8 mouse cellular contexts compared by ENCODE assay signal in the genomic region with DNA sequence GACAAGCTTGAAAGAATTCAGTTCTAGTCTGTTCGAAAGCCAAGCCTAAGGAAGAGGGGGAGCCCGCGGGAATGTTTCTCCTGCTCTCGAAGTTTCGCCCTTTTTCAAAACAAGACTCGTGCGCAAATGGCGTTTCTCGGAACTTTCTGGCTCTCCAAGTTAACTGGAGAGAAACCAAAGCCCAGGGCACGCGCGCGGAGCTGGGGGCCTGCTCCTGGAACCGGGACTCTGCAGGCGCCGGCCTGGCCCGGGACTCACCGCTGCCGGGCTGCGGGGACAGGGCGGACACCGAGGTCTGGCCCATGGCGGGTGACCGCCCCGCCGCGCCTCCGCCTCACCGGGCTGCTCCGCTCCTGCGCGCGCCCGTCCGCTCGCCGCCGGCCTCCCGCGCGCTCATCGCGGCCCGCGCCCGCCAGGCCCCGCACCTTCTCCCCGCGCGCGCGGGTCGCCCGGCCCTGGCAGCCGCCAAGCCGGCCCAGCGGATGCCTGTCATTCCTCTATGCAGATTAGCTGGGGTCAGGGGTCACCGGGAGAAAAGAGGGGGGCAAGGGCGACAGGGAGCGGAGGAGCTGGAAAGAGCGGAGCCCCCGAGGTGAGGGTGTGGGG.
DNase-seq lines count a peak whose midpoint lies in the region; ATAC-seq lines count a peak whose summit lies in the region.

No protein-coding gene starts in this region.

- under 1% methylated on average over 62 of the region's 62 CpGs for WGBS in intestine, embryonic 16.5 days
- under 1% methylated on average over 27 of the region's 62 CpGs for WGBS in limb, embryonic 11.5 days
- WGBS in midbrain, embryonic 10.5 days: under 1% methylated on average over 62 of the region's 62 CpGs

- peak; percentile 28 for DNase-seq in right cerebral cortex, adult 18-20 months
- DNase-seq in right cerebral cortex, postnatal 36 days (ENCODE audit: low spot score in 2 of 2): no peak
- peak; percentile 57 for DNase-seq in embryo, embryonic 11.5 days (ENCODE audit: low read depth, low spot score)
- DNase-seq in limb, embryonic 11.5 days (ENCODE audit: low spot score): peak; percentile 88
- DNase-seq in midbrain, embryonic 10.5 days (ENCODE audit: low spot score): peak; percentile 83
- DNase-seq in spleen, postnatal 4 days (ENCODE audit: low spot score in 2 of 2): peak; percentile 19 to 67

- H3K4me2 ChIP-seq in intestine, embryonic 16.5 days (ENCODE audit: low read depth, low read length): peak overlapping the region; percentile 89
- peak overlapping the region; percentile 57 for H3K4me2 ChIP-seq in limb, embryonic 11.5 days (ENCODE audit: low read depth, severe bottlenecking)

- H3K27me3 ChIP-seq in intestine, embryonic 16.5 days (replicated peaks; ENCODE audit: control insufficient read depth, insufficient read depth, low read length): no peaks in the 10 kb centered on the region
- H3K27me3 ChIP-seq in limb, embryonic 11.5 days (ENCODE audit: control insufficient read depth, insufficient read depth, low read length): no peaks in the 10 kb centered on the region
- no peaks in the 10 kb centered on the region for H3K27me3 ChIP-seq in midbrain, embryonic 10.5 days (ENCODE audit: low read depth, poor library complexity, severe bottlenecking)

- H3K9me3 ChIP-seq in intestine, embryonic 16.5 days (ENCODE audit: control insufficient read depth, low read length): no peaks in the 10 kb centered on the region
- no peaks in the 10 kb centered on the region for H3K9me3 ChIP-seq in limb, embryonic 11.5 days (ENCODE audit: control insufficient read depth, low read length)
- no peaks in the 10 kb centered on the region for H3K9me3 ChIP-seq in midbrain, embryonic 10.5 days (replicated peaks)

- peaks cover 5% of the 10 kb centered on the region; the same call in 1 of the 2 replicates for H3K4me1 ChIP-seq in intestine, embryonic 16.5 days (ENCODE audit: control insufficient read depth, insufficient read depth, low read length)
- no peaks in the 10 kb centered on the region for H3K4me1 ChIP-seq in limb, embryonic 11.5 days (ENCODE audit: control insufficient read depth, insufficient read depth, low read length)
- peaks cover 41% of the 10 kb centered on the region for H3K4me1 ChIP-seq in midbrain, embryonic 10.5 days

- peak; percentile 69 for ATAC-seq in granulocyte monocyte progenitor cell, adult 5-6 weeks (replicated peaks; ENCODE audit: poor library complexity, severe bottlenecking)
- peak; percentile 88 for ATAC-seq in intestine, embryonic 16.5 days
- peak; percentile 84 for ATAC-seq in limb, embryonic 11.5 days (ENCODE audit: insufficient number of reproducible peaks, low FRiP score, low TSS enrichment, low read depth)

- no peaks in the 10 kb centered on the region for H3K36me3 ChIP-seq in intestine, embryonic 16.5 days (ENCODE audit: control insufficient read depth, insufficient read depth, low read length)
- no peaks in the 10 kb centered on the region for H3K36me3 ChIP-seq in limb, embryonic 11.5 days (ENCODE audit: control insufficient read depth, insufficient read depth, low read length)
- H3K36me3 ChIP-seq in midbrain, embryonic 10.5 days: no peaks in the 10 kb centered on the region

- H3K9ac ChIP-seq in intestine, embryonic 16.5 days (ENCODE audit: low read depth, low read length): peak overlapping the region; percentile 89
- H3K9ac ChIP-seq in limb, embryonic 11.5 days (ENCODE audit: low read length): peak overlapping the region; percentile 87

- H3K27ac ChIP-seq in intestine, embryonic 16.5 days (ENCODE audit: low read length): peak overlapping the region; percentile 98
- peak overlapping the region; percentile 91 for H3K27ac ChIP-seq in limb, embryonic 11.5 days (replicated peaks; ENCODE audit: low read depth, low read length)
- H3K27ac ChIP-seq in midbrain, embryonic 10.5 days (replicated peaks): peak overlapping the region; percentile 93

- H3K4me3 ChIP-seq in intestine, embryonic 16.5 days (ENCODE audit: low read length): peak overlapping the region; percentile 66
- peak overlapping the region; percentile 53 for H3K4me3 ChIP-seq in limb, embryonic 11.5 days (ENCODE audit: low read depth, low read length)
- peak overlapping the region; percentile 71 for H3K4me3 ChIP-seq in midbrain, embryonic 10.5 days

Comparison
In these comparisons a context has a peak if more than half of its experiments do, and no peak if none do; other contexts are left out.
1. DNase-seq: peak in right cerebral cortex, adult 18-20 months (single experiment), embryo, embryonic 11.5 days (single experiment), limb, embryonic 11.5 days (single experiment), midbrain, embryonic 10.5 days (single experiment) and spleen, postnatal 4 days (2 of 2); none in right cerebral cortex, postnatal 36 days (0 of 2).
2. Peak in every context shown above with its lines, with median percentiles within 50 percentile points of each other: ATAC-seq, H3K27ac ChIP-seq and H3K4me3 ChIP-seq.